Mouse (Mus musculus): ENCODE results near the gene Cntnap2. TPM values are rescaled to one million over a fixed set of nuclear protein-coding genes. Genes with fewer than 3 reads are reported as not detected.

The Cntnap2 gene
- total and polyA plus RNA-seq, 3 experiments: 0.02 TPM; not detected in 2

DNA sequence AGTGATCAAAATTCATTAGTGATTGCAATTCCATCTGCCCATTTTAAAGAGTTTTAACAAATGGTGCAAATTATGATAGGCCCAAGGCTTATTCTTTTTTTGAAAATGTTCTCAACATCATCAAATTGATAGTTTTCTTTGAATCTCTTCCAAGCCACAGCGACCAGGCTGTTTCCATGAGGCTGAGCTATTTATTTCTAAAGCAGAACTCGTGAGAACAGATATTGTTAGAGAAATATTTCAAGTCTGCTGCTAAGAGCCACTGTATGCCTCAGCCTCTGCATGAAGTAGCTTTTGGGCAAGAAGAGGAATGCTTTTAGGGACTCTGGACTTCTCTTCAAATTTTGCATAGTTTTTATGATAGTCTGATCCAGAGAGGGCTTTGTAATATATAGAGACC lies 1972.2 kb downstream of the Cntnap2 start:
- DNase-seq: no peak
- TF ChIP-seq EP300 (IDR thresholded peaks at IDR 0.05; ENCODE audit: insufficient read depth, low read depth, low read length): no peak
- intact Hi-C loops (cut with DNase I): no loop called here
- H3K27ac ChIP-seq: no peak overlapping the region
- no peaks in the 10 kb centered on the region for H3K27me3 ChIP-seq (ENCODE audit: control insufficient read depth, insufficient read depth, low read length)
- 46% methylated on average over 2 of the region's 2 CpGs for WGBS
- H3K36me3 ChIP-seq (ENCODE audit: control insufficient read depth, insufficient read depth, low read length): no peaks in the 10 kb centered on the region
- H3K4me3 ChIP-seq: no peak overlapping the region
- no peak overlapping the region for H3K9ac ChIP-seq (ENCODE audit: low read depth, low read length)
- H3K4me1 ChIP-seq (ENCODE audit: control insufficient read depth, insufficient read depth, low read length): no peaks in the 10 kb centered on the region
- H3K79me2 ChIP-seq (replicated peaks; ENCODE audit: control insufficient read depth, insufficient read depth, low read length): no peaks in the 10 kb centered on the region

DNA sequence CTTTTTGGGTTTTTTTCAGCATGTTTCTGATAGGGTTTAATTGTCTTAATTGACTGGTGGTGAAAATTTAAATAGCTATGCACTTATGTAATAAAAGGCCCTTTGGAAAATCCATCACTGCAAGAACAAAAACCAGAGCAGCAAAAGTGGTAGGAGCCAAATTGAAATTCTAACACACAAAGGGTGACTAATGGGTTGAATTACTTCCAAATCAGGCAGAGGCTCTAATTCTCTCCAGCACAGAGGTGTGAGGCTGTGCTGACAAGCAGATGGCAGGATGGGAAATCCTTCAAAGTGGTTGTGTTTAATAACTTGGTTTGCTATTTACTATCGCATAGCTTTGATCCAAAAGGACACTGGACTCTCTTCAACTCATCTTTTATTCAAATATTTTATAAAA lies 1983.4 kb downstream of the Cntnap2 start:
- no peak overlapping the region for H3K27ac ChIP-seq
- H3K4me1 ChIP-seq (ENCODE audit: control insufficient read depth, insufficient read depth, low read length): no peaks in the 10 kb centered on the region
- H3K27me3 ChIP-seq (ENCODE audit: control insufficient read depth, insufficient read depth, low read length): no peaks in the 10 kb centered on the region
- intact Hi-C loops (cut with DNase I): no loop called here
- 76% methylated on average over 1 of the region's 1 CpGs for WGBS
- TF ChIP-seq POLR2A (IDR thresholded peaks at IDR 0.05; ENCODE audit: insufficient read depth, low read depth, low read length) (no peak), CTCF (IDR thresholded peaks at IDR 0.05) (no peak), EP300 (IDR thresholded peaks at IDR 0.05; ENCODE audit: insufficient read depth, low read depth, low read length) (no peak)
- no peak overlapping the region for H3K4me3 ChIP-seq
- H3K9ac ChIP-seq (ENCODE audit: low read depth, low read length): no peak overlapping the region
- no peak for DNase-seq
- no peaks in the 10 kb centered on the region for H3K79me2 ChIP-seq (replicated peaks; ENCODE audit: control insufficient read depth, insufficient read depth, low read length)
- no peaks in the 10 kb centered on the region for H3K36me3 ChIP-seq (ENCODE audit: control insufficient read depth, insufficient read depth, low read length)

DNA sequence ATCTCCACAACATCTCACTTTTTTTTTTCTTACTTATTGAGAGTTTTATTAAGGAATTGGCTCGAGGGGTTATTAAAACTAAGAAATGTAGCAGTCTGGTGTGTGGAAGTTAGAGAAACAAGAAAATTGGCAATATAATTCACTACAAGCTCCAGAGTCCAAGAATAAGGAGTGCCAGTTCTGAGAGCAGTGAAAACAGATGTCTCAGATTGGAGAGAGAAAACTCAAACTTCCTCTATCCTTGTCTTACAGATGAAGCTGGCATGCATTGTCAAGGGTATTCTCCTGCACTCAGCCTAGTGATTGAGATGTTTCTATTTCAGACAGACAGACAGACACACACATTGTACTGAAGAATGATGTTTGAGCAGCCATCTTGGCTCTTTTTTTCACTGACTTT lies 1984.4 kb downstream of the Cntnap2 start:
- Histone ChIP-seq H3K27ac (no peak overlapping the region), H3K36me3 (ENCODE audit: control insufficient read depth, insufficient read depth, low read length) (no peaks in the 10 kb centered on the region), H3K27me3 (ENCODE audit: control insufficient read depth, insufficient read depth, low read length) (no peaks in the 10 kb centered on the region), H3K4me1 (ENCODE audit: control insufficient read depth, insufficient read depth, low read length) (no peaks in the 10 kb centered on the region), H3K9ac (ENCODE audit: low read depth, low read length) (no peak overlapping the region), H3K79me2 (replicated peaks; ENCODE audit: control insufficient read depth, insufficient read depth, low read length) (no peaks in the 10 kb centered on the region), H3K4me3 (no peak overlapping the region)
- WGBS: 53% methylated on average over 1 of the region's 1 CpGs
- DNase-seq: no peak
- TF ChIP-seq POLR2A (IDR thresholded peaks at IDR 0.05; ENCODE audit: insufficient read depth, low read depth, low read length) (no peak), EP300 (IDR thresholded peaks at IDR 0.05; ENCODE audit: insufficient read depth, low read depth, low read length) (no peak), CTCF (IDR thresholded peaks at IDR 0.05) (no peak)
- intact Hi-C loops (cut with DNase I): no loop called here

DNA sequence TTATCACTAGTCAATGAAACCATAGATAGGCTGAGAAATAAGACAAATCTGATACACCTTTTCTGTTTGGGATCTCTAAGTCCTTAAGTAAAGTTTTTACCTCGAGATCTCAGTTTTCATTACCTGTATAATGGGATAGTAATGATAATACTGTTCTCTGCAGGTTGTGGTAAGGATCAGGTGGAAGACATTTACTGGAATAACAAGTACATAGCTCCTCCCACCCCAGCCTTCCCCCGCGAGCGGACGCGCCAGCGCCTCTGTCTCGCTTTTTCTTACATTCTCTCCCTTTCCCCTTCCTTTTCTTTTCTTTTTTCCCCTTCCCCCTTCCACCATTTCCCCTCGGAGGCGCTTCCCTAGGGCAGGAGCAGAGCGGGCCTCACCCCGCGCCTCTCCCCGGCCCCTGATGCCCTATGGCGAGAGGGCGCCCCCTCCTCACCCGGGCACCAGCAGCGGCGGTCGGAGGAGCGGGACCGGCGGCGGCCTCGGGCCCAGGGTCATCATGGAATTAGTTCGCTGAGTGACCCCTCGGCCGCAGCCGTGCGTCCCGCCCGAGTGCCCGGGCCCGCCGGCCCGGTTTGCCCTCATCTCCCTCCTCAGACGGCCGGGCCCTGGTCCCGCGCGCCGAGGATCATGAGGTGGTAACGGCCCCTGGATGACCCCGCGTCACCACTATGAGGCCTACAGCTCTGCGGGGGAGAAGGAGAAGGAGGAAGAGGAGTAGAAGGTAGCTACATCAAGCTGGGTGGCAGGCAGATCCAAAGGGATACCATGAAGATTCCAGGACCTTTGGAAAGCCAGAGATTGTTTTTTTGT lies 1985.4 kb downstream of the Cntnap2 start:
- DNase-seq: no peak
- TF ChIP-seq CTCF (IDR thresholded peaks at IDR 0.05) (no peak), POLR2A (IDR thresholded peaks at IDR 0.05; ENCODE audit: insufficient read depth, low read depth, low read length) (no peak), EP300 (IDR thresholded peaks at IDR 0.05; ENCODE audit: insufficient read depth, low read depth, low read length) (no peak)
- Histone ChIP-seq H3K36me3 (ENCODE audit: control insufficient read depth, insufficient read depth, low read length) (no peaks in the 10 kb centered on the region), H3K79me2 (replicated peaks; ENCODE audit: control insufficient read depth, insufficient read depth, low read length) (no peaks in the 10 kb centered on the region), H3K27me3 (ENCODE audit: control insufficient read depth, insufficient read depth, low read length) (no peaks in the 10 kb centered on the region), H3K4me3 (no peak overlapping the region), H3K9ac (ENCODE audit: low read depth, low read length) (no peak overlapping the region), H3K27ac (no peak overlapping the region), H3K4me1 (ENCODE audit: control insufficient read depth, insufficient read depth, low read length) (no peaks in the 10 kb centered on the region)
- intact Hi-C loops (cut with DNase I): no loop called here
- 4% methylated on average over 45 of the region's 46 CpGs for WGBS

DNA sequence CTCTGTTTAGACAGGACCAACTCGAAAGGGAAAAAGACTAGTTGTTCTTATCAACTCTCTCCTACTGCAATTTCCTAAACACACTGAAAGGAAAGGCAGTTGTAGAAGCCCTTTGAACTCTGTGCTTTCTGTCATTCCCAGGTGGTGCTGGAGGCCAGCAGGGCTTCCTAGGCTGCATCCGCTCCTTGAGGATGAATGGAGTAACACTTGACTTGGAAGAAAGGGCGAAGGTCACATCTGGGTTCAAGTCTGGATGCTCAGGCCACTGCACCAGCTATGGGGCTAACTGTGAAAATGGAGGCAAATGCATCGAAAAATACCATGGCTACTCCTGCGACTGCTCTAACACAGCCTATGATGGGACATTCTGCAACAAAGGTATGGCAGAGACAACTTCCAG lies 1989.9 kb downstream of the Cntnap2 start:
- no peak overlapping the region for H3K4me3 ChIP-seq
- WGBS: 68% methylated on average over 5 of the region's 5 CpGs
- H3K79me2 ChIP-seq (replicated peaks; ENCODE audit: control insufficient read depth, insufficient read depth, low read length): no peaks in the 10 kb centered on the region
- no peaks in the 10 kb centered on the region for H3K4me1 ChIP-seq (ENCODE audit: control insufficient read depth, insufficient read depth, low read length)
- H3K9ac ChIP-seq (ENCODE audit: low read depth, low read length): no peak overlapping the region
- no peaks in the 10 kb centered on the region for H3K27me3 ChIP-seq (ENCODE audit: control insufficient read depth, insufficient read depth, low read length)
- TF ChIP-seq EP300 (IDR thresholded peaks at IDR 0.05; ENCODE audit: insufficient read depth, low read depth, low read length): no peak
- intact Hi-C loops (cut with DNase I): no loop called here
- no peak for DNase-seq
- H3K27ac ChIP-seq: no peak overlapping the region
- H3K36me3 ChIP-seq (ENCODE audit: control insufficient read depth, insufficient read depth, low read length): no peaks in the 10 kb centered on the region

DNA sequence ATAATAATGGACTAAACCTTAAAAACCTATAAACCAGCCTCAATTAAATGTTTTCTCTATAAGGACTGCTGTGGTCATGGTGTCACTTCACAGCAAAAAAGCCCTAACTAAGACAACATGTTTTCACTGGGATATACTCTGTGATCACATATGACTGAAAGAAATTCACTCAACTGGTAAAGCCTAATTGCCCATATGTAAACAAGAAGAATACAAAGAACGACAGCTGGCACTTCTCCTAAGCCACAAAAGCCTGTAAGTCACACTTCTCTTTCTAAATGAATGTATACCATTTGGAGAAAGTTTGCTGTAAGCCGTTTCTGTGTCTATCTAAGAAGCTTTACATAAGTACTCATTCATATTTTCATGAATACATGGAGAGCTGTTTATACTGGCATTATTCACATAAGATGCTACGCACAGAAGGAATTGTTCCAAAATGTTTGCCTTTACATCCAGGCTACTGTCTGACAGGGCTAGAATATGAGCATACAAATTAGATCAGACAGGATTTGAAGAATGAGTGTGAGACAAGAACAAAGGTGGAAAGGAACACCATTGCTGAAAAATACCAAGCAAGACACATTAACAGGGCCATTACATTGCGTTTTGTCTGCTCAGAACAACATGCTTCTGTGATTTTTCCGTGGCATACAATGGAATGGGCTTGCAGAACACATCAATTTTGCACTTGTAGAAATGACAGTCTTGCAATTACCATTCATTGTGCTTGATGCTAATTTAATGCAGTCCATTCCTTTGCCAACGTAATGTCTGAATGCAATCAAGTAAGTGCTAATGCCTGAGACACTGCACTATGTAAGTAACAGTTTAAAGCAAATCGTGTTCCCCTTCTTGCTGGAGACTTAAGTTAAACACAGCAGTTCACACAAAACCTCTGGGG lies 1991.4 kb downstream of the Cntnap2 start:
- Histone ChIP-seq H3K79me2 (replicated peaks; ENCODE audit: control insufficient read depth, insufficient read depth, low read length) (no peaks in the 10 kb centered on the region), H3K27ac (no peak overlapping the region), H3K9ac (ENCODE audit: low read depth, low read length) (no peak overlapping the region), H3K4me3 (no peak overlapping the region), H3K4me1 (ENCODE audit: control insufficient read depth, insufficient read depth, low read length) (no peaks in the 10 kb centered on the region), H3K36me3 (ENCODE audit: control insufficient read depth, insufficient read depth, low read length) (no peaks in the 10 kb centered on the region), H3K27me3 (ENCODE audit: control insufficient read depth, insufficient read depth, low read length) (no peaks in the 10 kb centered on the region)
- WGBS: 68% methylated on average over 7 of the region's 7 CpGs
- intact Hi-C loops (cut with DNase I): no loop called here
- DNase-seq: no peak
- TF ChIP-seq POLR2A (IDR thresholded peaks at IDR 0.05; ENCODE audit: insufficient read depth, low read depth, low read length): no peak
- no peak for TF ChIP-seq CTCF (IDR thresholded peaks at IDR 0.05)
- TF ChIP-seq EP300 (IDR thresholded peaks at IDR 0.05; ENCODE audit: insufficient read depth, low read depth, low read length): no peak

Data from heart, adult 2 months (tissue).